Mouse (Mus musculus) limb, embryonic 15.5 days (tissue): ENCODE results near the gene Irf2. TPM values are rescaled to one million over a fixed set of nuclear protein-coding genes. Genes with fewer than 3 reads are reported as not detected.
A peak's percentile ranks its signal among the peaks of the same experiment; 100 is the strongest.

Experiments used
- ATAC-seq: fragments of 200-750 bp; cut with Nextera tagmentation; 2 replicates; pipeline ENCODE4 v1.8.0; 2017; ENCODE audit warnings: low read depth, moderate TSS enrichment; ENCODE audit not compliant: insufficient number of reproducible peaks, low FRiP score, low TSS enrichment
- H3K27ac ChIP-seq: fragments of 300-500 bp; sonication (generic); 2 replicates; pipeline ENCODE4 v1.5.1; 2015; ENCODE audit warnings: moderate library complexity, mild to moderate bottlenecking, inconsistent platforms
- H3K27me3 ChIP-seq: fragments of 300-500 bp; sonication (generic); 2 replicates; pipeline ENCODE4 v1.6.1; 2015; ENCODE audit warnings: inconsistent platforms
- H3K36me3 ChIP-seq: fragments of 300-500 bp; sonication (generic); 2 replicates; pipeline ENCODE4 v1.6.1; 2015; ENCODE audit warnings: inconsistent platforms
- H3K4me1 ChIP-seq: fragments of 300-500 bp; sonication (generic); 2 replicates; pipeline ENCODE4 v1.6.1; 2015; ENCODE audit warnings: inconsistent platforms
- H3K4me2 ChIP-seq: fragments of 300-500 bp; sonication (generic); 2 replicates; pipeline ENCODE4 v1.6.1; 2015; ENCODE audit warnings: mild to moderate bottlenecking, inconsistent platforms
- H3K4me3 ChIP-seq: fragments of 300-500 bp; sonication (generic); 2 replicates; pipeline ENCODE4 v1.5.1; 2015; ENCODE audit warnings: mild to moderate bottlenecking, inconsistent platforms
- H3K9ac ChIP-seq: fragments of 300-500 bp; sonication (generic); 2 replicates; pipeline ENCODE4 v1.6.1; 2015; ENCODE audit warnings: inconsistent platforms
- H3K9me3 ChIP-seq: fragments of 300-500 bp; sonication (generic); 2 replicates; pipeline ENCODE4 v1.6.1; 2016; ENCODE audit warnings: inconsistent platforms
- WGBS: fragments of 180-500 bp; shearing (Covaris S2); methylation state at CpG from one replicate; pipeline ENCODE4 v1.1.7; 2015; 5-methylcytosine and 5-hydroxymethylcytosine counted together
- polyA plus RNA-seq: library from polyadenylated mRNA; unstranded; fragments of >200 nt; fragmentation: Nextera tagmentation; extraction: Ambion mirVana; gene quantifications from 2 replicates; pipeline ENCODE4 v1.2.1, GENCODE M21; 2015

Gene Irf2
- polyA plus RNA-seq, result 20.0 and 24.8 TPM in 2 replicates

DNA sequence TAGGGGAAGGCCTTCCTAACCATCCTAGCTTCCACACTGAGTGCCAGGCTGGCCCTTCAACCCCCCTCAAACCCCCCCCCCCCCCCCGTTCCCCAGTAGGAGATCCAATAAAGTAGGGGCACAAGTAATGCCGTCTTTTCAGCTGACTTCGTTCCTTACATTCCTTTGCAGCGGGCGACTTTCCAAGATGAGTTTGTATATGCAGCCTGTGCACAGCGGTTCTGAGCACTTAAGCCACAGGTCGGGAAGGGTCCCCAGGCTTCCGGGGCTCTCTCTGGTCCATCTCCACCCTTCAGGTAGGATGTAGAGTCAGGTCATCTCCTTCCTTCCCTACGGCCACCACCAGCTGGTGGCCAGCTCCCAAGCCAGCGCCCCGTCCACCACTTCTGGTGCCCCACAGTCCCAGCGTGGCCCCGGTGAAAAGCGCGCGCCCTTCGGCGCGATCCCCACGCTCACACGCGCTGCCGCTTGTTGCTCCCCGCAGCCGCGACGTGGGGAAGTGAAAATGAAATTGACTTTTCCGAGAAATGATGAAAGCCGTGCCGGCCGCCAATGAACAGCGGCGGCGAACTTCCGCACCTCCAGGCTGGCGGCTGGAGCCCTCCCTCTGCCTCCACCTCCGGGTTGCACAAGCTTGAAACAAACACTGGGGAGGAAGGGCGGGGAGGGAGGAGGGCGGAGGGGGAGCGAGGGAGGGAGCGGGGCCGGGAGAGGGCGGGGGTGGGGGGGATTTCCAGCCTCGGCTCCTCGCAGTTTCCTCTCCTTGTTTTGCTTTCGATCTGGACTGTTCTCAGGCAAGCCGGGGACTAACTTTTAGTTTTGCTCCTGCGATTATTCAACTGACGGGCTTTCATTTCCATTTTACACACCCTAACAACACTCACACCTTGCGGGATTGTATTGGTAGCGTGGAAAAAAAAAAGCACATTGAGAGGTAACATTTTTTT is at the start of gene Irf2:
Irf2 (plus strand) TSS at position 730 of the 947 bp plus-strand sequence.
- peak within 1 kb of the TSS; percentile 97 for H3K9ac ChIP-seq
- under 1% methylated on average over 48 of the region's 51 CpGs for WGBS
- H3K4me2 ChIP-seq, result peak within 1 kb of the TSS; percentile 76
- H3K4me3 ChIP-seq, result peak within 1 kb of the TSS; percentile 93
- peak within 1 kb of the TSS; percentile 88 for H3K27ac ChIP-seq
- peak; percentile 81 for ATAC-seq
- peaks cover 19% of the 10 kb centered on the region for H3K4me1 ChIP-seq
- H3K36me3 ChIP-seq, result no peaks in the 10 kb centered on the region
- H3K9me3 ChIP-seq, result no peaks in the 10 kb centered on the region
- no peaks in the 10 kb centered on the region for H3K27me3 ChIP-seq

DNA sequence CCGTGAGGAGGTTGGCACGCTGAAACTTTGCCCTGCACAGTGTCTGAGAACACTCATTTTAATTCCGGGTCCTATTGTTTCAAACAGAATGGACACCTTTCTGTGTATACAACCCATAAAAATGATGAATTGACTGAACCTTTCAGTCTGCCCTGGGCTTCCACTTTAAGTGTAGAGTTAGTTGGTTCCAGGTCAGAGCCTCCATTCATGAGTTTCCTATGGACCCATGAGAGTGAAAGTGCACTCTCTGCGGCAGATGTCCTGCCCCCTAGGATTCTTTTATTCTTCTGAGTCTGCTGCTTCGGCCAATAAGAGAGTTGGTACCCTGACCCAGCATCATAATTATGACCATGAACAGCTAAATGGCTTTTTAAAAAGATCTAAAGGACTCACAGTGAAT is 49.4 kb upstream of the Irf2 start:
- Histone ChIP-seq H3K27ac (no peak overlapping the region), H3K36me3 (no peaks in the 10 kb centered on the region), H3K27me3 (no peaks in the 10 kb centered on the region), H3K9me3 (no peaks in the 10 kb centered on the region), H3K4me2 (no peak overlapping the region), H3K4me1 (no peaks in the 10 kb centered on the region), H3K9ac (no peak overlapping the region), H3K4me3 (no peak overlapping the region)
- ATAC-seq, result no peak
- WGBS, result 66% methylated on average over 5 of the region's 5 CpGs

DNA sequence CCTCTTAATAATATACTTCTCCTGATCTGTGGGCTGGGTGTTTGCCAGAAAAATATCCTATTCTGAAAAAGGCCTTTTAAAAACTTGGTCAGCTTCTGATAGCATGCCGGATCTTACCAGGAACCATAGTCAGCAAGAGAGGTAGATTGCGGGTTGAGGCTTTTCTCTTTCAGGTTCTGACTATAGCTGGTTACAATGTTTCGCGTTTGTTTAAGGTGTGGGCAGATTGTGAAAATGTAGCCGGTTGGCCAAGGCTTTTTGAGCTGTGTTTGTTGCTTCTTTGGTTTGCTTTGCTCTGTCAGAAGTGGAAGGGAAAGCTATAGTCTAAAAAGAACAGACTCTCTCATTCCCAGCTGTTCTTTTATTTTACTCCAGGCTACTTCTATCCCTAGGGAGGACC is 49.0 kb upstream of the Irf2 start:
- Histone ChIP-seq H3K4me1 (no peaks in the 10 kb centered on the region), H3K9ac (no peak overlapping the region), H3K4me2 (no peak overlapping the region), H3K36me3 (no peaks in the 10 kb centered on the region), H3K9me3 (no peaks in the 10 kb centered on the region), H3K27ac (no peak overlapping the region), H3K4me3 (no peak overlapping the region), H3K27me3 (no peaks in the 10 kb centered on the region)
- ATAC-seq, result no peak
- 89% methylated on average over 5 of the region's 5 CpGs for WGBS

DNA sequence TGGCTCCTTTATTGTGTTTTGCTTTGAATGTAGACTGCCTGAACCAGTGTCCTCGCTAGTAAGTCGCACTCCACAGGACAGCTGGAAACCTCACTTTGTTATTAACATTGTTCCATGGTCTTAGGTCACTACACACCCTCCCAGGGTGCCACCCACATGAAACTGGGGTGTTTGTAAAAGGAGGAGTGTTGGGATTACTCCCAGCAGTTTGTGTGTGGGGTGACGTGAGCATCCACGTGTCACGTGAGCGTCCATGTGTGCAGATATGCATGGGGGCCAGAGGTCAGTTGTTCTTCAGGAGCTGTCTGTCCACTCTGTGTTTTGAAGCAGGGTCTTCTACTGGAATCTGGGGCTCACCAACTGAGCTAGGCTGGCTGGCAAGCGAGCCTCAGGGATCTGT is 48.2 kb upstream of the Irf2 start:
- ATAC-seq, result no peak
- Histone ChIP-seq H3K27ac (no peak overlapping the region), H3K4me1 (peaks cover under 1% of the 10 kb centered on the region), H3K36me3 (no peaks in the 10 kb centered on the region), H3K9ac (no peak overlapping the region), H3K4me3 (no peak overlapping the region), H3K9me3 (no peaks in the 10 kb centered on the region), H3K4me2 (no peak overlapping the region), H3K27me3 (no peaks in the 10 kb centered on the region)
- WGBS, result 87% methylated on average over 7 of the region's 7 CpGs

DNA sequence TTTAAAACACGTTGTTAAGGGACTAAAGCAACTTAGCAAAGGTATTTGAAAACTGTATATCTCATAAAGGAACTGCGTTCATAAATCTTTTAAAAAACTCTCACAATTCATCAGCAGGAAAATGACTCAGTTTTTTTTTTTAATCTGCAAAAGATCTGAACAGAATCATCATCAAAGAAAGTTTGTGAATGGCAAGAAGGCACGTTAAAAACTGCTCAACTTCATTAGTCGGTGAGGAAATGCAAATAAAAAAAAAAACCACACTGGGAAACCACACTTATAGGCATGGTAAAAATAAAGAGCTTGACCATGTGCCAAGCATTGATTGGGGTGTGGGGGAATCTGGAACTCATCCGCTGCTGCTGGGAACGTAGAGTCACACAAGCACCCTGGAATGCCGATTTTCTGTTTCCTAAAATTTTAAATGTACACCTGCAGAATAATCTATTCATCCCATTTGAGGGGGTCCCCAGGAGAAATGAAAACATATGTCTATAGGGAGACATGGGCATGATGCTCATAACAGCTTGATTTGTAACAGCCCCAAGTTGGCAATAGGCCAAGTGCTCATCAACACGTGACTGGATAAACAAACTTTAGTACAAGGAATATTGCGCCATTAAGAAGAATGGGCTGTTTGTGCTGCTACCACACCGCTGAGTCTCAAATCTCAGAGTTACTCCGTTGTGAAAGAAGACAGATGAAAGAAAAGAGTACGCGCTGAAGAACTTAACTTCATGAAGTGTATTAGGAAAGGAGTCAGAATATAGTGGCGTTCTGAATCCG is 43.1 kb upstream of the Irf2 start:
- WGBS, result 23% methylated on average over 15 of the region's 15 CpGs
- Histone ChIP-seq H3K4me2 (no peak overlapping the region), H3K36me3 (no peaks in the 10 kb centered on the region), H3K4me1 (peaks cover 6% of the 10 kb centered on the region), H3K9me3 (no peaks in the 10 kb centered on the region), H3K4me3 (no peak overlapping the region), H3K27ac (no peak overlapping the region), H3K27me3 (no peaks in the 10 kb centered on the region), H3K9ac (no peak overlapping the region)
- no peak for ATAC-seq

DNA sequence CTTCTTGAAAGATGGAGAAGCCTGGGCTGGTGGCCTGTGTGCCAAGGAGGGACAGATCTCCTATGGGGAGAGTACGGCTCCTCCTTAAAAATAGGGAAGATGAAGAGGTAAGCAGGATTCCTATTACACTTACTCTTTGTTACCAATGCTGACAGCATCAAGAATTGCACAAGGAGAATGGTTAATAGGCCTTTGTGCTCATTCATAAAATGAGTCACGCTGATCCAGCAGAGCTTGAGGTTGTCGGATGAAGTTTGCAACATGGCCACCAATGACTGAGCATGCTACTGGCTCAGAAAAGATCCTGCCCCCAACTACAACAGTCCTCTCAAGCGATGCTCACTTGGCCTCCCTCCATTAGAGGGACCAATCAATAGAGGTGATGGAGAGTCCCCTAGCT is 42.0 kb upstream of the Irf2 start:
- Histone ChIP-seq H3K4me1 (peaks cover 8% of the 10 kb centered on the region), H3K36me3 (no peaks in the 10 kb centered on the region), H3K27me3 (no peaks in the 10 kb centered on the region), H3K4me2 (no peak overlapping the region), H3K27ac (no peak overlapping the region), H3K9me3 (no peaks in the 10 kb centered on the region), H3K9ac (no peak overlapping the region), H3K4me3 (no peak overlapping the region)
- no peak for ATAC-seq
- 73% methylated on average over 4 of the region's 4 CpGs for WGBS

DNA sequence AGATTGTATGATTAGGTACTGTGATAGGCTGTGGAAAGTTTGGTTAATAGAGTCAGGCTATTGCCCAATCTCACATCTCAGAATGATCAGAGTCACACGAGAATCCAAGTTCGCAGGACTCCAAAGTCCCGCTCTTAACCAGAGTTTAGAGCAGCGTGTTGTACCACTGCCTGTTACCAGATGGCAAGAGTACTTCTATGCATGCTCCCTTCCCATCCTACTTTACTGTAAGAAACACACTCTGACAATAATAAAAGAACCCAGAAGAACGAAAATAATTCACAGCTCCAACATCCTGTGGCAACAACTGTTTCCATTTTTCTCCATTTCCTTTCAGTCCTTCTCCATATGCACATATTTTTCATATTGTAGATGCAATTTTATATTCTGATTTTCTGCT is 41.4 kb upstream of the Irf2 start:
- no peak overlapping the region for H3K9ac ChIP-seq
- no peak overlapping the region for H3K27ac ChIP-seq
- H3K4me3 ChIP-seq, result no peak overlapping the region
- H3K4me2 ChIP-seq, result no peak overlapping the region
- no peak for ATAC-seq
- no peaks in the 10 kb centered on the region for H3K27me3 ChIP-seq
- H3K9me3 ChIP-seq, result no peaks in the 10 kb centered on the region
- WGBS, result 60% methylated on average over 5 of the region's 5 CpGs
- H3K4me1 ChIP-seq, result peaks cover 8% of the 10 kb centered on the region
- no peaks in the 10 kb centered on the region for H3K36me3 ChIP-seq

DNA sequence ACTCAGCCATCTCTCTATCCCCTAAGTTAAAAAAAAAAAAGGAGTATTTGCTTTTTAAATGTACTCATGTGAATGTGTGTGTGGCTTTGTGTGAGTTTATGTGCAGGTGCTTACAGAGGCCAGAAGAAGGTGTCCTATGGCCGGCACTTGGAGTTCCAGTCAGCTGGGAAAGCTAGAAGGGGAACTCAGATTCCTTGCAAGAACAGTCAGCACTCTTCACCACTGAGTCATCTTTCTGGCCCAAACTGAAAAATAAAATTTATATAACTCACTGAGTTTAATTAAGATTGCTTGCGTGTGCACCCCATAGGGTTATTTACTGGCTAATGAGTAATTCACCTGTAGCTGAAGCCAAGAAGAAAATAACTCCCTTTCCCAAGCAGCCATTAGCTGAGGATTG is 34.4 kb upstream of the Irf2 start:
- Histone ChIP-seq H3K9me3 (no peaks in the 10 kb centered on the region), H3K4me1 (peaks cover 2% of the 10 kb centered on the region; the same call in 1 of the 2 replicates), H3K27me3 (no peaks in the 10 kb centered on the region), H3K4me2 (no peak overlapping the region), H3K27ac (no peak overlapping the region), H3K36me3 (no peaks in the 10 kb centered on the region), H3K9ac (no peak overlapping the region), H3K4me3 (no peak overlapping the region)
- WGBS, result 78% methylated on average over 2 of the region's 2 CpGs
- no peak for ATAC-seq

DNA sequence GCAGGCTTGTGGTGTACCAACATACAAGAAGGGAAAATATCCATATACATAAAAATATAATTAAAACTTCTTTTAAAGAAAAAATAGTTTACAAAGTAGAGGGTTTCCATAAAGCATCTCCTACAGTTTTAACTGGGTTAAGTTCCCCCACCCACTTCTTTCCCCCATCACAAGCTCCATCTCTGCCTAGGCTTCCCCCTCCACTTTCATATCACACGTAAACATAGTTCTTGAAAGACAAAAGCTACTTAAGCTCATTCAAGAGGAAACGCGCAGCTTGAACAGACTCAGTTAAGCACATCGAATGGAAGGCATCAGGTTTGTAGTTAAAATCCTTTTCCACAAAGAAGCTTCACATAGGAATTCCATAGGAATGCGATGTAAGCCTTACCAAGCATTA is 32.8 kb upstream of the Irf2 start:
- WGBS, result 75% methylated on average over 5 of the region's 5 CpGs
- Histone ChIP-seq H3K9ac (no peak overlapping the region), H3K27ac (no peak overlapping the region), H3K4me1 (peaks cover under 1% of the 10 kb centered on the region; the same call in 1 of the 2 replicates), H3K27me3 (no peaks in the 10 kb centered on the region), H3K4me3 (no peak overlapping the region), H3K36me3 (no peaks in the 10 kb centered on the region), H3K9me3 (no peaks in the 10 kb centered on the region), H3K4me2 (no peak overlapping the region)
- no peak for ATAC-seq

DNA sequence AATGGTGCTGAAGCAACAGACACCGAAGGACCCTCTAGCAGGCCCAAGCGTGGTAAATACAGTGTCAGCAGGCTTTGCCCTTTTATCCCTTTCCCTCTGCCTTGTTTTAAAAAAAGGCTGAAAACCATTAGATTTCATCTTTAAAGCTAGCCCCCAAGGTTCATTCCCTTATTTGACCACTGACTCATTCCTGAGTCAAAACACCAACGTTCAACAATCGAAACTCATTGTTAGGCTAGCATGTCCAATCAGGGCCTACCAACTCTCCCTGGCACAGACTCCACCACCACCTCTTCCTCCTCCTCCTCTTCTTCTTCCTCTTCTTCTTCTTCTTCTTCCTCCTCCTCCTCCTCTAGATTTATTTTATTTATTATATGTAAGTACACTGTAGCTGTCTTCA is 30.2 kb upstream of the Irf2 start:
- Histone ChIP-seq H3K36me3 (no peaks in the 10 kb centered on the region), H3K27me3 (no peaks in the 10 kb centered on the region), H3K4me1 (no peaks in the 10 kb centered on the region), H3K4me2 (no peak overlapping the region), H3K9ac (no peak overlapping the region), H3K27ac (no peak overlapping the region), H3K4me3 (no peak overlapping the region), H3K9me3 (no peaks in the 10 kb centered on the region)
- no peak for ATAC-seq
- WGBS, result 87% methylated on average over 4 of the region's 4 CpGs

DNA sequence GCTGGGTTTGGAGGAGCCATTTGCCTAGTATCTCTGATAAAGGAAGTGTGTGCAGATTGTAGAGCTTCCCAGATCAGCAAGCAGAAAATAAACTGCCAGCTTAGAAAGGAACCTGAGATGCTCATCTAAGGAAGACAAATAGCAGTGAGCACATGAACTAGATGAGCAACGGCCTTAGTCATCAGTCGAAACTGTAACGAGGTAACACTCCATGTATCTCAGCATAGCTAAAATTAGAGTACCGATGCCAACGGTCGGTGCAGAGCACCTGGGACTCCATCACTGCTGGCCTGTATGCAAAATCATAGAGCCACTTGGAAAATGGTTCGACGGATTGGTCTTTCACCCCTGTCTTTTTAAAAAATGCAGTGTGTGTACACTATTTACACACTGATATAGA is 29.2 kb upstream of the Irf2 start:
- Histone ChIP-seq H3K9ac (no peak overlapping the region), H3K36me3 (no peaks in the 10 kb centered on the region), H3K27ac (no peak overlapping the region), H3K4me2 (no peak overlapping the region), H3K9me3 (no peaks in the 10 kb centered on the region), H3K27me3 (no peaks in the 10 kb centered on the region), H3K4me3 (no peak overlapping the region), H3K4me1 (no peaks in the 10 kb centered on the region)
- 91% methylated on average over 8 of the region's 8 CpGs for WGBS
- ATAC-seq, result no peak

DNA sequence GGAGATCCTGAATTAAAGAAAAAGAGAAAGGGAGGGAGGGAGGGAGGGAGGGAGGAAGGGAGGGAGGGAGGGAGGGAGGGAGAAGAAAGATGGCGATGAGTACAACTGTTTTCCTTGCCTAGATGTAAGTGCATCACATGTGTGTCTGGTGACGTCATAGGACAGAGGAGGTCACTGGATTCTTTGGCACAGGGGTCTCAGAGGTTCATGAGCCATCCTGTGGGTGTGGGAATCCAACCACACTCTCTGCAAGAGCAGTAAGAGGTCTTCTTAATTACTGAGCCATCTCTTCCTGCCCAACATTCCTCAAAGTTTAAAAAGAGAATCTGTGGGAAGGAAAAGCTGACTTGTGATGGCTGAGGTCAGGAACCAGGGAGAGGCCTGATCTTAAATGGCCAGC is 28.0 kb upstream of the Irf2 start:
- ATAC-seq, result no peak
- H3K9me3 ChIP-seq, result no peaks in the 10 kb centered on the region

More for the DNA sequence above, 28.0 kb upstream of the Irf2 start:
- Histone ChIP-seq H3K27me3 (no peaks in the 10 kb centered on the region), H3K27ac (no peak overlapping the region), H3K4me1 (0 out of 2 replicates have a peak, but pooled peaks cover 4% of the 10 kb centered on the region), H3K9ac (no peak overlapping the region), H3K4me2 (no peak overlapping the region), H3K4me3 (no peak overlapping the region), H3K36me3 (no peaks in the 10 kb centered on the region)
- WGBS, result 85% methylated on average over 2 of the region's 2 CpGs
